Mouse (Mus musculus): ENCODE measurements at regions not wholly inside any gene's neighbourhood (a gene's known extent, or its start where the extent isn't known, plus 50 kb on each side); places are given as distances from the start of the nearest gene placed in this dataset.

- Histone ChIP-seq H3K4me1 (replicated peaks; ENCODE audit: control insufficient read depth, insufficient read depth, low read length) (no peaks in the 10 kb centered on the region; the same call in 1 of the 2 replicates), H3K27ac (ENCODE audit: control insufficient read depth, insufficient read depth, low read length) (no peak overlapping the region), H3K4me3 (ENCODE audit: control insufficient read depth, insufficient read depth, low read length) (no peak overlapping the region), H3K27me3 (ENCODE audit: control insufficient read depth, insufficient read depth, low read length) (no peaks in the 10 kb centered on the region), H3K36me3 (ENCODE audit: control insufficient read depth, insufficient read depth, low read length) (no peaks in the 10 kb centered on the region)
- TF ChIP-seq CTCF (IDR thresholded peaks at IDR 0.05; ENCODE audit: borderline replicate concordance, control insufficient read depth, extremely low read depth, insufficient read depth, low read length, poor library complexity) (no peak), POLR2A (IDR thresholded peaks at IDR 0.05; ENCODE audit: control insufficient read depth, extremely low read depth, insufficient read depth, low read length, poor library complexity) (no peak)
- DNase-seq = no peak
- WGBS = 25% methylated on average over 9 of the region's 9 CpGs
These were observed 60.9 kb upstream of the Etaa1 start for GRCm38 (mm10) chr11:18014610-18015009.

- H3K4me3 ChIP-seq (ENCODE audit: control insufficient read depth, insufficient read depth, low read length) = no peak overlapping the region
- 88% methylated on average over 5 of the region's 5 CpGs for WGBS
- no peaks in the 10 kb centered on the region for H3K36me3 ChIP-seq (ENCODE audit: control insufficient read depth, insufficient read depth, low read length)
- no peaks in the 10 kb centered on the region; the same call in 1 of the 2 replicates for H3K4me1 ChIP-seq (replicated peaks; ENCODE audit: control insufficient read depth, insufficient read depth, low read length)
- DNase-seq = no peak
- H3K27ac ChIP-seq (ENCODE audit: control insufficient read depth, insufficient read depth, low read length) = no peak overlapping the region
- no peaks in the 10 kb centered on the region for H3K27me3 ChIP-seq (ENCODE audit: control insufficient read depth, insufficient read depth, low read length)
- TF ChIP-seq POLR2A (IDR thresholded peaks at IDR 0.05; ENCODE audit: control insufficient read depth, extremely low read depth, insufficient read depth, low read length, poor library complexity) (no peak), CTCF (IDR thresholded peaks at IDR 0.05; ENCODE audit: borderline replicate concordance, control insufficient read depth, extremely low read depth, insufficient read depth, low read length, poor library complexity) (no peak)
These were observed 58.4 kb upstream of the Etaa1 start for GRCm38 (mm10) chr11:18012085-18012484.

DNA sequence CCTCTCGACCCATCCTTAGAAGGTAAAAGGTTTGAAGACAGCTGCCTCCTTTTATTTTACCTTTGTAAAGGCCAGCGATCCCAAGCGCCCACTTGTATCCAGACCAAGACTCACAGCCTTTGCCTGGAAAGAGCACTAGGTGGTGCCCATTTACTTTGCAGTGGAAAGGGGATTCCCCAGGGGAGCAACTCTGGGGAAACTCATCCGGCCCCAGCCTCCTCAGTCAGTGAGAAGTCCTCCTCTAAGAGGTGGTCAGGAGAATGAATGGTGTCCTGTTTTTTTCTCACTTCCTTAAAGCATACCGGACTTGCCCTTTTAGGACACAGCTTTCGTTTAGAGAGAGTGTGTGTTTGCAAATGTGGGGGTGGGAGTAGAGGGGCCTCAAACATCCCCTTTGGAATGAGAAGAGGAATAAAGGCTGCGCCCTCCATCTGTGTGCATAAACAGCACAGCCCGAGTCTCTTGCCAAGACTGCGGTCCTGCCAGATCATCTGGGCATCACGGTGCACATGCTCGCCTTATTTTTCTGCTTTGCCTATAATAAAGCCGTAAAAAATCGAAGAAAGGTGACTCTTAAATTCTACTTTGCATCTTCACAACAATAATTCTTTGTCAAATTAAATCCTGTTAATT is 57.5 kb upstream of the Etaa1 start:
- no peak for TF ChIP-seq POLR2A (IDR thresholded peaks at IDR 0.05; ENCODE audit: control insufficient read depth, extremely low read depth, insufficient read depth, low read length, poor library complexity)
- TF ChIP-seq CTCF (IDR thresholded peaks at IDR 0.05; ENCODE audit: borderline replicate concordance, control insufficient read depth, extremely low read depth, insufficient read depth, low read length, poor library complexity) = no peak
- no peak overlapping the region for H3K27ac ChIP-seq (ENCODE audit: control insufficient read depth, insufficient read depth, low read length)
- H3K4me1 ChIP-seq (replicated peaks; ENCODE audit: control insufficient read depth, insufficient read depth, low read length) = no peaks in the 10 kb centered on the region; the same call in 1 of the 2 replicates
- H3K4me3 ChIP-seq (ENCODE audit: control insufficient read depth, insufficient read depth, low read length) = no peak overlapping the region
- no peaks in the 10 kb centered on the region for H3K27me3 ChIP-seq (ENCODE audit: control insufficient read depth, insufficient read depth, low read length)
- no peak for DNase-seq
- WGBS = 18% methylated on average over 13 of the region's 13 CpGs
- H3K36me3 ChIP-seq (ENCODE audit: control insufficient read depth, insufficient read depth, low read length) = no peaks in the 10 kb centered on the region

- Histone ChIP-seq H3K4me3 (ENCODE audit: control insufficient read depth, insufficient read depth, low read length) (no peak overlapping the region), H3K27ac (ENCODE audit: control insufficient read depth, insufficient read depth, low read length) (no peak overlapping the region), H3K4me1 (replicated peaks; ENCODE audit: control insufficient read depth, insufficient read depth, low read length) (no peaks in the 10 kb centered on the region; the same call in 1 of the 2 replicates), H3K36me3 (ENCODE audit: control insufficient read depth, insufficient read depth, low read length) (no peaks in the 10 kb centered on the region), H3K27me3 (ENCODE audit: control insufficient read depth, insufficient read depth, low read length) (no peaks in the 10 kb centered on the region)
- TF ChIP-seq CTCF (IDR thresholded peaks at IDR 0.05; ENCODE audit: borderline replicate concordance, control insufficient read depth, extremely low read depth, insufficient read depth, low read length, poor library complexity) = no peak
- no peak for TF ChIP-seq POLR2A (IDR thresholded peaks at IDR 0.05; ENCODE audit: control insufficient read depth, extremely low read depth, insufficient read depth, low read length, poor library complexity)
- 88% methylated on average over 6 of the region's 6 CpGs for WGBS
- no peak for DNase-seq
These were observed 54.5 kb upstream of the Etaa1 start for GRCm38 (mm10) chr11:18008140-18008539.
